Mouse (Mus musculus) testis, postnatal 14 days (tissue): Measurements from ENCODE around the gene Nup205.
A peak's percentile ranks its signal among the peaks of the same experiment; 100 is the strongest.
"Not testable (repeated sequence)": the region's sequence is repeated elsewhere in the genome, so short reads cannot be mapped to it uniquely, and the experiment has no call there.

ENCODE experiments used
- DNase-seq: peaks from one replicate; pipeline ENCODE4 v3.0.0; 2021; ENCODE audit warnings: low spot score

Nup205 gene

DNA sequence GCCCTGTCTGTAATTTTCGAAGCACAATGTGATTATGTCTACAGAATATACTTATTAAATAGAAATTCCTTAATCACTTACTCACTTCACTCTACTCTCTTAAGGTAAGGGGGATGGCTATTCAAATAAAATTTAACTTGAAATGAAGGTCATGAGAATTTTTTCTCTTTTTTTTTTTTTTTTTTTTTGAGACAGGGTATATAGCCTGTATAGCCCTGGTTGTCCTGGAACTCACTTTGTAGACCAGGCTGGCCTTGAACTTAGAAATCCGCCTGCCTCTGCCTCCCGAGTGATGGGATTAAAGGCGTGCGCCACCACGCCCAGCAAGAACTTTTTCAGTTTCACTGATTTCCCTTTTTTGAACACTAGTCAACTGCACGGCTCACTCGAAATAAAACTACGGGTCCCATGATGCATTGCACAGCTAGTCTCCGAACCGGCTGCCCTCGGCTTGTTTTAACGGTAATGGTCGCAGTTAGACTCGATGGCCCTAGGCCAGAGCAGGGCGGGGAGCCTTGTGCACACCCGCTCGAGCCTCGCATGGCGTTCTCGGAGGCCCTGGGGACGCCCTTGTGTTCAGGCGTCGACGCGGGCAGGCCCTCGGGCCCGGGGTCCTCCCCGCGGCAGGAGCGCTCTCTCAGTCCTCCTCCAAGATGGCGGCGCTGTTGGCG is at the start of gene Nup205:
Gene Nup205, plus strand, starts transcription at position 443 of the 671 bp plus-strand sequence.
- peak; percentile 91 for DNase-seq

DNA sequence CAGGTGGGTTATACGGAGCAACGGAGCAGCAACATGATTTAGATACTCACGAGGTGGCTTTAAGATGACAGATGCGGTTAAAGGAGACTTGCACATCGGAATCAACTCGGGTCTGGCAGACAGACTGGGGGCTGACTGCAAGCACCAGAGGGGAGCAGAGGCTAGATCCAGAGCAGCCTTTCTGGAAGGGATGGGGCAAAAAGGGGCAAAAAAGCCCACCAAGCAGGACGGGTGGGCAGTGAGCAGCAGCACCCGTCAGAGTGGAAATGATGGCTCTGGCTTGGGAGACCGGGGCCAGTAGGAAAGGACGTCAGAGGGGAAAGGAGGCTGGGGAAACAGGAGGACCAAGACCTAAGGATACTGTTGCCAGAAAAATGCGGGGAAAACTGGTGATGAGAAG is 44.4 kb upstream of the Nup205 start:
- no peak for DNase-seq

DNA sequence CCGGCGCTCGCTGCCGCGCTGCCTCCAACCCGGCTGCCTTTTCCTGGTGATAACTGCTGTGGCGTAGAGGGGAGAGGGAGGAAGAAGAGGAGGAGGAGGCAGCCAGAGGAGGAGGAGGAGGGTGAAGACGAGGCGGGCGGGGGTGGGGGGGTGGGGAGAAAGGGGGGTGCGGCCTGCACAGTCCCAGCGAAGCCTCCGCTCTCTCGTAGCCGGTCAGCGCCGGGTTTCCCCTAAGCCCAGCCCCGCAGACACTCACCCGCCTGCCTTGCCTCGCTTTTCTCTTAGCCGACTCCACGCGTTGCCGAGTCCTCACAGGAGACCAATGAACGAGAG is 44.0 kb upstream of the Nup205 start:
- no peak for DNase-seq

DNA sequence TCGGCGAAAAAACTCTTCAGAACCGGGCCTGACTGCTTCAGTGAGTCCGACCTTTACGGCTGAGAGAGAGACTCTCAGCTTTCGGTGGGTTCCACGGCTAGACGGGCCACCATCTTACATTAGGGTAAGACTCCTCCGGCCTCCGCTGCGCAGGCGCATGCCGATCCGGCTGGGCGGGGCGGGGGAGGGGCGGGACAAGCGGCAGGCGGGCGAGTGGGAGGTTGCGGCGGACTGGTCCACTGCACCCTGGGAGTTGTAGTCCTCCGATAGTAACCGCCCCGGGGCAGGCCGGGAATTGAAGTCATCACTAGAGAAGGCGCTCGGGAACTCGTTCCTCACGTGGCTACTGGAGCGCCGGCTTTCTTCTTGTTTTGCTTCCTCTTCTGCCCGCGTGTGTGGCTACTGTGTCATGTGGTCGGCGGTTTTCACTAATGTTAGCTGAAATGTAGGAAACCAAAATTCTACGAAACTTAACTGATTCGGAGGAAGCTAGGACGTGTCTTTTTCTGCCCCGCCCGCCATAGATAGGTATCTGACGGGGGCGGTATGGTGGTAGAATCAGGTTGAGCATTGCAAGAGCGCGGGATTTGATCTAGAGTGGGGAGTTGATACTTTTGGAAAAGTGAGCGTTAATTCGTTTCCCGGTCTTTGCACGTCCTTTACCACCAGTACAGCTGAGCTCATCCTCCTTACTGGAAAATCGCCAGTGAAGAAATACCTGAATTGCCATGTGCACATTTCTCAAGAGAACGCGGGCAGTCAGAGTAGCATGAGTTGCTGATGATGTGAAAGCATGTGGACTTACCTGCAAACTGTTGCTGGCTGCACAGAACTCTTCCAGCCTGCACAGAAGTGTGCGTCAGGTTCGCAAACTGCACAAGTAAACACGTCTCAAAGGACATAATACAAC is 43.4 kb upstream of the Nup205 start, which contains the start of gene Cnot4:
Gene Cnot4, minus strand, starts transcription at position 146 of the 910 bp plus-strand sequence.
- DNase-seq = peak; percentile 99

DNA sequence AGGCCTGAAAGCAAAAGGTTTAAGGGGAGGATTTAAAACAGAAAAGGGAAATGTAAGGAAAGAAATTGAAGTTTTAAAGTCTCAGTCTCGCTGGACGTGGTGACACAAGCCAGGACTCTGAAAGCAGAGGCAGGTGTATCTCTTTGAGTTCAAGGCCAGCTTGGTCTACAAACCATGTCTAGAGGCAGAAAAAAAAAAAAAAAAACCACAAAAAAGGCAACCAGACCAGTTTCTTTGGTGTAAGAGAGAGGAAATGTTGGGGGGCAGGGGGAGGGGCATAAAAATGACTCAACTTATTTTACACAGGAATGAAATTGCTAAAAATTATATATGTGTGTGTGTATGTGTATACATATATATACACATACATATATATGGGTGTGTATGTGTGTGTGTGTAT is 42.4 kb upstream of the Nup205 start:
- no peak for DNase-seq

DNA sequence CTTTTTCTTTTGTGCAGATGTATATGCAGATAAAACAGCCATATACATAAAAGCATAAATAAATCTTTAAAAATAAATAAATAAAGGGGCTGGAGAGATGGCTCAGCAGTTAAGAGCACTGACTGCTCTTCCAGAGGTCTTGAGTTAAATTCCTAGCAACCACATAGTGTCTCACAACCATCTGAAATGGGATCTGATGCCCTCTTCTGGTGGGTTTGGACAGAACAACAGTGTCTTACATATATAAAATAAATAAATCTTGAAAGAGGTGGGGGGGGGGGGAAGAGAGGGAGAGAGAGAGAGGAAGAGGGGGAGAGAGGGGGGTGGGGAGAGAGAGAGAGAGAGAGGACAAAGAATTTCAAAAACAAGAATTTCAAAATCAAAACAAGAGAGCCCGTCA is 36.9 kb upstream of the Nup205 start:
- DNase-seq = no peak

DNA sequence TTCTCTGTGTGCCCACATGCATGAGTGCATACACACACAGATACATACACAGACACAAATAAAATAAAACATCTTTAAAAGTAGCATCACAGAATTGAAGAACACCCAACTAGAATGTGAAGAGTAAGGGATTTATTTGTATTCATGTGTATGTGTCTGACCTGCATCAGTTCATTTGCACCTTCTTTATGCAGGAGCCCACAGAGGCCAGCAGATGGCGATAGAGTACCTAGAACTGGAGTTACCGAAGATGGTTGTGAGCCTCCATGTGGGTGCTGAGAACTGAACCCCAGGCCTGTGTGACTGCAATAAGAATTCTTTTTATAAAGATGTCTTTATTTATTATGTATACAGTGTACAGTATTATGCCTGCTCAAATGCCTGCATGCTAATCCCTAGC is 31.7 kb upstream of the Nup205 start:
- DNase-seq = no peak

DNA sequence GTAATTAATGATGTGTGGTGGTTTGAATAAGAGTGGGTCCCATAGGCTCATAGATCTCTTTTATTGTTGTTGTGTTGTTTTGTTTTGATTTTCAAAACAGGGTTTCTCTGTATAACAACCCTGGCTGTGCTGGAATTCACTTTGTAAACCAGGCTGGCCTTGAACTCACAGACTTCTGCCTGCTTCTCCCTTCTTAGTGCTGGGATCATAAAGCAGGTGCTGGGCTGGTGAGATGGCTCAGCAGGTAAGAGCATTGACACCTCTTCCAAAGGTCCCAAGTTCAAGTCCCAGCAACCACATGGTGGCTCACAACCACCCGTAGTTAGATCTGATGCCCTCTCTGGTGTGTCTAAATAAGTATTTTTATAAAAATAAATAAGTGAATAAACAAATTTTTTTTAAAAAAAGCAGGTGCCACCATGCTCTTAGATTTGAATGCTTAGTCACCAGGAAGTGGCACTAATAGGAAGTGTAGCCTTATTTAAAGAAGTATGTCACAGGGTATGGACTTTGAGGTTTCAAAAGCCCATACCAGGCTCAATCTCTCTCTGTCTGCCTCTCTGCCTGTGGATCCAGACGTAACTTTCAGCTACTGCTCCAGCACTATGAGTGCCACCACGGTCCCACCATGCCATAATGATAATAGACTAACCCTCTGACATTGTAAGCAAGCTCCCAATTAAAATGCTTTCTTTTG is 29.3 kb upstream of the Nup205 start:
- DNase-seq = no peak

DNA sequence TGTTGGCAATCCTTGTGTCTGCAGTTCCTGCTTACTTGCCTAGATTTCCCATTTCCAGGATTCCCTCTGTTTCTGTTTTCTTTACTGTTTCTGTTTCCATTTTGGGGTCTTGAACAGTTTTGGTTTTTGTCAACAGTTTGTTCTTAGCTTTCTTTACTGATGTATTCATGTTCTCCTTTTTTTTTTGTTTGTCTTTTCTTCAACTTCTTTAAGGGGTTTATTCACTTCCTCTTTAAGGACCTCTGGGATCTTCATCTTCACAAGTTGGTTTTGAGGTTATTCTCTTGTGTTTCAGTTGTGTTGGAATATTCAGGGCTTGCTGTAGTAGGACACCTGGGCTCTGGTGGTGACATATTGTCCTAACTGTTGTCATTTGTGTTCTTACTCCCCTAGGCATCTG is 22.7 kb upstream of the Nup205 start:
- DNase-seq = no peak

DNA sequence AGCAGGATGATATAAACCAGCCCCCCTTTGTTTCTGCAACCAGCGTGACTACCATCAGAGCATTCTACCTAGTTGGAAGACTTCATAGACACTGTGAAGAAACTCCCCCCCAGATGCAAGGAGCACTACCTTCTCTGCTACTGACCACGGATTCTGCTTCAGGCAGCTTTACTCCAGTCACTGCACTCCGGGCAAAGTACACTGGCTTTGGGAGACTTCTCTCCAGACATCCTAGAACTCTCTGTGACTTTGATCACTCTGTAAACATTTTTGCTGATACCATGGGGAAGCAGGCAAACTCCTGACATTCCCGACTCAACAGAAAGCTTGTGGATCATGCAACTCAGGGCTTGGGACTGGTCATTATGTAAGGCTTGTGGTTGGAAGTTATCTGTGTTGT is 8.0 kb upstream of the Nup205 start:
- DNase-seq = no peak

DNA sequence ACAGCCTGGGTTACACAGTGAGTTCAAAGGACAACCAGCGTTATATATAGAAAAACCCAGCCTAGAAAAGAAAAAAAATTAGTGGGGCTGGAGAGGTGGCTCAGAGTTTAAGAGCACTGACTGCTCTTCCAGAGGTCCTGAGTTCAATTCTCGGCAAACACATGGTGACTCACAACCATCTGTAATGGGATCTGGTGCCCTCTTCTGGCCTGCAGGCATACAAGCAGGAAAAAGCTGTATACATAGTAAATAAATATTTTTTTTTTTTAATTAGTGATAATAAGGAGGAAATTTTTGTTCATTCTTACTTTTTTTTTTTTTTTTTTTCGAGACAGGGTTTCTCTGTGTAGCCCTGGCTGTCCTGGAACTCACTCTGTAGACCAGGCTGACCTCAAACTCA is 5.2 kb upstream of the Nup205 start:
- not testable (repeated sequence) for DNase-seq

DNA sequence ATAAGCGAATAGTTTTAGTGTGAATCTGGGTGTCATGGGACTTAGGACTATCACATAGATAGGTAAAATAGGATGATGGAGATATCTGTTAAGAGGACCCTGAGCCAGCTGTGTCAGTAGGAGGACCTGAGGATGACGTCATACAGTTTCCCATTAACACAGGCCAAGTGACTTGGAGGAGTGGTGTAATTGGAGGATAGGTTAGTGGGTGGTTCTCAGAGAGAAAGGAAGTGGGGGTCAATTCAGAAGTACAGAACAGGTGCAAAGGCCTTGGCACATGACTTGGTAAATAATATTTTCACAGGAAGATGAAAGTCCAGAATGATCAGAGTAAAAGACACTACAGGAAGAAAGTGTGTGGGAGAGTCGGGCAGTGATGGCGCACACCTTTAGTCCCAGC is 4.0 kb upstream of the Nup205 start:
- DNase-seq = no peak

DNA sequence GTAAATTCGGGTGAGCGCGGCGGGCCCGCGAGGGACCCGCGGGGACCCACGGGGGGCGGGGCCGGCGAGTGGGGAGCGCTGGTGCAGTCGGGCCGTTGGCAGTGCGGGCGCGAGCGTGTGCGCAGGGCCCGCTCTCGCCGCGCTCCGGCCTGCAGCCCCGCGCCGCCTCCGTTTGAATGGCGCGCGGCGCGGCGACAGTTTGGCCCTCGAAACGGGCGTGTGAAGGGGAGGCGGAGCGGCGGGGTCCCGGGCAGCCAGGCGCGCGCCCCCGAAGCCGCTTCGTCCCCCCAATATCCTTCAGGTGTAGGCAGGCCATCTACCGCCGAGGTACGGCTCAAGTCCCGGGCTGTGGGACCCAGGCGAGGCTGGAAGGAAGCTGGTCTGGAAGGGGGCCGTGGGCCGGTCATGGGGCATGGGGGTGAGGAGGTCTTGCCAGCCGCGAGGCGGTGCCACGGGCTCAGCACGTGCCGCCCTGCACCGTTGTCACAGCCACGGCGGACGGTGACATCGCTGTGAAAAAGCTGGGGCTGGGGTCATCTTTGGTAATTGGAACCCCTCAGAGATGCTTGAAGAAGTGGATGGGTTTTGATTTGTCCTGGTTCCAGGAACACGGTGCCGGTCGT is 540 bp downstream of the Nup205 start:
- peak; percentile 82 for DNase-seq

DNA sequence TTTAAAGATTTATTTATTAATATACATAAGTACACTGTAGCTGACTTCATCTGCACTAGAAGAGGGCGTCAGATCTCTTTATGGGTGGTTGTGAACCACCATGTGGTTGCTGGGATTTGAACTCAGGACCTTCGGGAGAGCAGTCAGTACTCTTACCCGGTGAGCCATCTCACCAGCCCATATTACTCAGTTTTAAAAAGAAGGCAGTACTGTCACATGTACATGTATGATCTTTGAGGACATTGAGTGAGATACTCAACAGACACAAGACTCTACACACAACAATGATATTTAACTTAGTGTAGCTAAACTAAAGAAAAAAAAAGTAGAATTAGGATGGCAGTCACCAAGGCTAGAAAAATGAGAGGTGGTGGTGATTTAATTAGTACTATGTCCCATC is 2.1 kb downstream of the Nup205 start:
- DNase-seq = not testable (repeated sequence)

DNA sequence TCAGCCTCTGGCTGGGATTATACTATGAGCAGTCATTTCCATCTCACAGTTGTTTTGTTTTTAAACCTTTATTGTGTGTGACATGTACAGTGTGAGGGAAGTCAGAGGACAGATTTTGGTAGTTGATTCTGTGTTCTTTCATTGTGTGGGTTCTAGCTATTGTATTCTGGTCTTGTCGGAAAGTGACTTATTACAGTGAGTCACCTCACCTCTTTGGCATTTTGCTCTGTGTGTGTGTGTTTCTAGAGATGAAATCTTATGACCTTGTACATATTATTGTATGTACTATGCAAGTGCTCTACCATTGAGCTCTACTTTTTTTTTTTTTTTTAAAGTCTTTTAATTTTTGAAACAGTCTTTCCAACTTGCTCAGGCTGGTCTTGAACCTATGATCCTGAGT is 7.6 kb downstream of the Nup205 start:
- no peak for DNase-seq

DNA sequence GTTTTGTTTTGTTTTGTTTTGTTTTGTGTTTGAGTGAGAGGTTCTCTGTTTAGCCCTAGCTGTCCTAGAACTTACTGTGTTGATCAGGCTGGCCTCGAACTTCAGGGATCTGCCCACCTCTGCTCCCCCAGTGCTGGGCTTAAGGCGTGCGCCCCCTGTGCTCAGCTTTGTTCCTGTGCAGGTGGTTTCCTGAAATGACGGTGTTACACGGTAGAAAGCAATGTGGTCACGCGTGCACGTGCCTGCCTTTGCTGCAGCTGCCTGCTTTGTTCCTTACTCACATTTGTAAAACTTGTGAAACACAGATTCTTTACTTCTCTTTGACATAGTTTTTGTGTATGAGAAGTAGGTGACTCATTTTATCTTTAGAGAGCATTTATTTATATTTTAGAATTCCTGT is 14.0 kb downstream of the Nup205 start:
- no peak for DNase-seq

DNA sequence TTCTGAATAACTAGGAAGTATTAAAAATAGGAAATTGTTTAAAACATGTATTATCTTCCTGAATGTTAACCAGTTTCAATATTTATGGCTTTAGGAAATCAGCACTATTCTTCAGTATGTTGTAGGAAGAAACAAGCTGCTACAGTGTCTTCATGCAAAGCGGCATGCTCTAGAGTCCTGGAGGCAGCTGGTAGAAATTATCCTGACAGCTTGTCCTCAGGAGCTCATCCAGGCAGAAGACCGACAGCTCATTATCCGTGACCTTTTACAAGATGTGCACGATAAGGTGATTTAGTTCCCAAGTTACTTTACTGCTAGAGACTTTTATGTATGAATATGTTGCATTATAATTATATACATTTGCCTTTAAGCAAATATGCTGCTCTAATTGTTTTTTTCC is 48.5 kb downstream of the Nup205 start:
- no peak for DNase-seq

DNA sequence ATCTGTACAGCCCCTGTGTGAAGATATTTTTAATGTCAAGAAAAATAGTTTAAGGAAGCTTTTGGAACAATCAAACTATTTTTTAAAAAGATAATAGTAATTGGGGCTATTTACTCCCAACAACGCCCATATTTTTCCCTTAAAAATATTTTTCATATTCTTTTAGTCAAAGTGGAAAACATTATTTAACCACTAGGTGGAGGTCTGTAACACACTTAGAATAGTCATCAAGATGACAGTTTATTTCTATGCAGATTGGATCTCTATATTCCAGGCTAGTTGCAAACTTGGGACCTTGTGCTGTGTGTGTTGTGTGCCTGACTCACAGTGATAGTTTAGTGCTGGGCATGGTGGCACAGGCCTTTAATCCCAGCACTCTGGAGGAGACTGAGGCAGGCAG is 52.2 kb downstream of the Nup205 start:
- no peak for DNase-seq

DNA sequence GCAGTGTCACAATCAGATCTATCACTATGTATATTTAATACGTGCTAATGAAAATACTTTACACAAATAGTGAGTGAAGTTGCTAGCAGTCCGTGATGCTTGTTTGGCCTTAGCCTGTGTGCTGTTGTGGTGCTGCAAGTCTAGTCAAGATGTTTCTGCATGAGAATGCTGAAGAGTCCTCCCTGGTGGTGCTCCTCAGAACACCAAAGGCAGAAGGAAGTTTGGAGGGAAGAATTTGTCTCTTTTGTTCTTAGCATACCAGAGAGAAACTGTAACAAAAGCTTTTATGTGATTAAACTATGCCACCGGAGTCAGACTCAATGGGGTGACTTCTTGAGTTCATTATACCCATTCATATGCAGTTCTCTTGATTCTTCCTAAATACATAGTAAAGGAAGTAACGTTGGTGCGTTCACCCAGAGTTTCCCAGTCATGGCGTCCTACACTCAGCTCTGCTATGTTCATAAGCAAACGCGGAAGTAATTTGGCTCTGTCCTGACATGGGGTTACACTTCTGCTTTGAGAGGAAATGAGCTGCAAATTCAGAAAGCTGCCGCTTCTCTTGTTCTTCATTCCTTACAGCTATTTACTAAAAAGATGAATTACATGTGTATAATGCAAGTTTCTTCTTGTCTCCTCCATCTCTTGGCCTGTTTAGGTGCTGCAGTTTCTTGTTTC is 59.0 kb downstream of the Nup205 start:
- DNase-seq = no peak

DNA sequence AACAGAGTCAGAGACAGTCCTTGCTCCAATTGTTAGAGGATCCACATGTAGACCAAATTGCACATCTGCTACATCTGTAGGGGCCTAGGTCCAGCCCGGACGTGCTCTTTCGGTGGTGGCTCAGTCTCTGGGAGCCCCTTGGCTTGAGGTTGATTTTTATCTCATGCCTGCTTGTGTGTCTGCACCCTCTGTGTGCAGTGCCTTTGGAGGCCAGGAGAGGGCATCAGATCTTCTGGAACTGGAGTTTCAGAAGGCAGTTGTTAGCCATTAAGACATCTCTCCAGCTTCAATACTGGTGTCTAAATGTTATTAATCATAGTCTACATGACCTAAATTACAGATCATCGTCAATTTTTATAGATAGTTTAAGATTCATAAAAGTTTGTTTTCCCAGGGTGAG is 66.0 kb downstream of the Nup205 start:
- no peak for DNase-seq

DNA sequence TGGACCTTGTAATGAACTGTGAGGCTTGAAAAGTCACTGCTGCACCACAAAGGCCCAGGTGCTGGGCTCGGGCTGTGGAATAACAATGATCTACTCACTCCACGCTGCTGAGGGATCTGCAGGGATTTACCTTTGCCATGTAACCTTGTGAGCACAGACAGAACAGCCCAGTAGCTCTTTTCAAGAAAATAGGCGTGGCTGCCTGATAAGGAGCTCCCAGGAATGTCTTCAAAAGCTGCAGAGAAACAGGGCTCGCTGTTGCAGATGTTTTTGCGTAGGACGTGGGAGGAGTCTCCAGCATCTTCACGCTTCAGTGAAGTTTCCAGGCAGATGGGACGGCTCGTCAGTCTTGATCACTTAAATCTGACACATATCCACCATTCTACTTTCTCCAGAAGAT is 66.8 kb downstream of the Nup205 start:
- DNase-seq = no peak

DNA sequence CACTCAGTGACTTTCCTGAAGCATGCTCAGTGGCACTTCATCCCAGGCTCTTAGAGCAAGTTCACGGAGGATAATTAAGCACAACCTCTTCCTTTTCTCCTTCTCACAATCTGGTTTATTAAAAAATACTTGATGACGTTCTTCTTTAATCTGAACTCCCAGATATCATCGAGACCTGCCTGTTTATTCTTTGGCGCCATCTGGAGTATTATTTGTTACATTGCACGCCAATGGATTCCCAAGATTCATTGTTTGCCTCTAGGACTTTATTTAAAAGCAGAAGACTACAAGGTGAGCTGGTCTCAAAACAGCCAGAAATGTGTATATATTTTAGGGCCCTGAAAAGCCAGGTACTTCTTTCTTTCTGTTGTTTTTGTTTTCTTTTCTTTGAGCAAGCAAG is 67.9 kb downstream of the Nup205 start:
- no peak for DNase-seq
